Comparison of ENCODE assay signal across 10 mouse cellular contexts in genomic region chr4:140153711-140154114, GRCm38 (mm10).
DNase-seq lines count a peak whose midpoint lies in the region; ATAC-seq lines count a peak whose summit lies in the region.
"Had no signal": no experiment of that assay in that cellular context is flagged by ENCODE, and none has a peak within 500 bp of the region (broad histone marks: within the 10 kb centered on the region; RNA-seq: fewer than 3 reads in every experiment).

No protein-coding gene starts in this region.

- intact Hi-C loops in gastrocnemius, postnatal 36 days (cut with DNase I), result loop anchor here (10.0 kb wide), 1 partner anchor 279 kb away; no protein-coding TSS in a partner anchor

- no peaks in the 10 kb centered on the region for H3K9me3 ChIP-seq in midbrain, embryonic 10.5 days (replicated peaks)
- H3K9me3 ChIP-seq in midbrain, embryonic 11.5 days (ENCODE audit: control insufficient read depth, low read length), result no peaks in the 10 kb centered on the region
- no peaks in the 10 kb centered on the region for H3K9me3 ChIP-seq in hindbrain, embryonic 14.5 days (ENCODE audit: control insufficient read depth, low read length)
- H3K9me3 ChIP-seq: lung, embryonic 15.5 days had no signal

- peaks cover 4% of the 10 kb centered on the region; the same call in 1 of the 2 replicates for H3K27me3 ChIP-seq in midbrain, embryonic 10.5 days (ENCODE audit: low read depth, poor library complexity, severe bottlenecking)
- no peaks in the 10 kb centered on the region for H3K27me3 ChIP-seq in midbrain, embryonic 11.5 days (ENCODE audit: control insufficient read depth, insufficient read depth, low read length)
- no peaks in the 10 kb centered on the region for H3K27me3 ChIP-seq in hindbrain, embryonic 14.5 days (ENCODE audit: control insufficient read depth, insufficient read depth, low read length)
- H3K27me3 ChIP-seq: lung, embryonic 15.5 days had no signal

- WGBS in midbrain, embryonic 10.5 days, result 69% methylated on average over 9 of the region's 9 CpGs
- 78% methylated on average over 9 of the region's 9 CpGs for WGBS in midbrain, embryonic 11.5 days
- 61% methylated on average over 8 of the region's 9 CpGs for WGBS in hindbrain, embryonic 14.5 days

- H3K4me3 ChIP-seq in midbrain, embryonic 10.5 days, result no peak overlapping the region
- H3K4me3 ChIP-seq in midbrain, embryonic 11.5 days (ENCODE audit: low read depth, low read length), result no peak overlapping the region
- H3K4me3 ChIP-seq in hindbrain, embryonic 14.5 days (replicated peaks; ENCODE audit: low read length), result no peak overlapping the region
- H3K4me3 ChIP-seq: lung, embryonic 15.5 days had no signal

- ATAC-seq in midbrain, embryonic 11.5 days (ENCODE audit: low FRiP score), result no peak
- ATAC-seq in hindbrain, embryonic 14.5 days (ENCODE audit: low FRiP score), result no peak

- H3K36me3 ChIP-seq in midbrain, embryonic 10.5 days, result no peaks in the 10 kb centered on the region
- H3K36me3 ChIP-seq in midbrain, embryonic 11.5 days (ENCODE audit: control insufficient read depth, insufficient read depth, low read length), result no peaks in the 10 kb centered on the region
- H3K36me3 ChIP-seq in hindbrain, embryonic 14.5 days (replicated peaks; ENCODE audit: control insufficient read depth, insufficient read depth), result no peaks in the 10 kb centered on the region
- H3K36me3 ChIP-seq: lung, embryonic 15.5 days had no signal

- H3K27ac ChIP-seq in midbrain, embryonic 10.5 days (replicated peaks), result peak overlapping the region; percentile 79; the same call in 1 of the 2 replicates
- H3K27ac ChIP-seq in midbrain, embryonic 11.5 days (ENCODE audit: low read depth, low read length), result no peak overlapping the region
- H3K27ac ChIP-seq in hindbrain, embryonic 14.5 days, result peak overlapping the region; percentile 60; the same call in 1 of the 2 replicates
- H3K27ac ChIP-seq: lung, embryonic 15.5 days had no signal

- DNase-seq in gastrocnemius, adult 18-20 months (ENCODE audit: low spot score), result peak; percentile 15
- DNase-seq in gastrocnemius, postnatal 36 days, result no peak
- no peak for DNase-seq in midbrain, embryonic 10.5 days (ENCODE audit: low spot score)
- no peak for DNase-seq in midbrain, embryonic 11.5 days (ENCODE audit: low spot score, missing footprints)
- DNase-seq in hindbrain, embryonic 14.5 days (ENCODE audit: low spot score), result no peak
- DNase-seq in skeletal muscle tissue, adult 2 months (ENCODE audit: low read depth, low spot score), result peak; percentile 29
- DNase-seq in urinary bladder, adult 18-20 months (ENCODE audit: low spot score in 2 of 2), result no peak
- no peak for DNase-seq in kidney, adult 11 months
- DNase-seq: adrenal gland, adult 8-10 months had no signal

- H3K4me1 ChIP-seq in midbrain, embryonic 10.5 days, result peaks cover 29% of the 10 kb centered on the region
- H3K4me1 ChIP-seq in midbrain, embryonic 11.5 days (ENCODE audit: control insufficient read depth, insufficient read depth, low read length), result peaks cover 13% of the 10 kb centered on the region; the same call in 1 of the 2 replicates
- H3K4me1 ChIP-seq in hindbrain, embryonic 14.5 days (replicated peaks; ENCODE audit: control insufficient read depth, insufficient read depth, low read length), result peaks cover 13% of the 10 kb centered on the region
- H3K4me1 ChIP-seq: lung, embryonic 15.5 days had no signal

- H3K9ac ChIP-seq in midbrain, embryonic 11.5 days (ENCODE audit: low read length), result no peak overlapping the region
- no peak overlapping the region for H3K9ac ChIP-seq in hindbrain, embryonic 14.5 days
- H3K9ac ChIP-seq: lung, embryonic 15.5 days had no signal

- H3K4me2 ChIP-seq in midbrain, embryonic 11.5 days, result no peak overlapping the region
- H3K4me2 ChIP-seq in hindbrain, embryonic 14.5 days (replicated peaks), result no peak overlapping the region
- H3K4me2 ChIP-seq: lung, embryonic 15.5 days had no signal

Comparison
In these comparisons a context has a peak if more than half of its experiments do, and no peak if none do; other contexts are left out.
1. DNase-seq: peak in gastrocnemius, adult 18-20 months (single experiment) and skeletal muscle tissue, adult 2 months (single experiment); none in gastrocnemius, postnatal 36 days (0 of 2), midbrain, embryonic 10.5 days (single experiment), midbrain, embryonic 11.5 days (single experiment), hindbrain, embryonic 14.5 days (single experiment), urinary bladder, adult 18-20 months (0 of 2) and kidney, adult 11 months (single experiment).